Mouse (Mus musculus) liver, adult 2 months (tissue): ENCODE measurements around the gene Sprr2a2.

Experiments used
- CTCF ChIP-seq: fragments of 200-500 bp; IDR thresholded peaks from 2 replicates; pipeline ENCODE4 v1.5.1; 2011; ENCODE audit warnings: low read depth, low read length, control low read depth
- POLR2A ChIP-seq: fragments of 200-500 bp; IDR thresholded peaks from 2 replicates; pipeline ENCODE4 v1.6.1; 2011; ENCODE audit warnings: low read length, control low read depth; ENCODE audit not compliant: insufficient read depth; ENCODE audit errors: extremely low read depth

- no peak for TF ChIP-seq CTCF
- no peak for TF ChIP-seq POLR2A
These were observed 45.9 kb upstream of the Sprr2a2 start for GRCm38 (mm10) chr3:92169847-92170246.
